Mouse (Mus musculus): ENCODE measurements around the gene Cnot8. TPM values are rescaled to one million over a fixed set of nuclear protein-coding genes. Genes with fewer than 3 reads are reported as not detected.

The Cnot8 gene
- polyA plus RNA-seq, 1 experiment from 2014 or later: 86.8 TPM

DNA sequence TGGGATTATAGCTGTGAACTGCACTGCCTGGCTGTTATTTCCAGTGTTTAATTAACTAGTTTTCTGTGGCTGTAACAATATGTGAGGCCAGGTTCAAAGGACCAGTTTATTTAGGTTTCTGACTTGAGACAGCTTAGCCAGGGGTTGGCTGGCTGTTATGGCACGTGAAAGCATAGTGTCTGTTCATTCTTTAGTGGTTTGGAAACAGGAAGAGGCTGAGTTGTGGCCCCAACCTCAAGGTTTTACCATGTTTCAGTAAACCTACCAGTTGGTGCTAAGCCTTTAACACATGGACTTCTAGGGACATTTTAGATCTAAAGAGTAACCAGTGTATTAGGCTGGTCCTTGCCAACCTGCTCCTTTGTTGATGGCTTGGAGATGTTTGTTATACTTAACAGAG lies 12.6 kb downstream of the Cnot8 start:
- Histone ChIP-seq H3K9ac (ENCODE audit: low read length) (no peak overlapping the region), H3K27ac (ENCODE audit: low read depth) (no peak overlapping the region), H3K4me1 (replicated peaks; ENCODE audit: control insufficient read depth, insufficient read depth, low read length) (no peaks in the 10 kb centered on the region), H3K4me3 (ENCODE audit: low read depth, low read length) (no peak overlapping the region), H3K9me3 (ENCODE audit: control insufficient read depth, low read length) (no peaks in the 10 kb centered on the region), H3K4me2 (ENCODE audit: low read length) (no peak overlapping the region), H3K27me3 (replicated peaks; ENCODE audit: control insufficient read depth, insufficient read depth, low read length) (no peaks in the 10 kb centered on the region), H3K36me3 (ENCODE audit: control insufficient read depth, insufficient read depth, low read length) (peaks cover 95% of the 10 kb centered on the region)
- DNase-seq (ENCODE audit: low spot score) (no peak), ATAC-seq (replicated peaks; ENCODE audit: low FRiP score, low TSS enrichment, low read depth) (no peak)
- 83% methylated on average over 1 of the region's 1 CpGs for WGBS

DNA sequence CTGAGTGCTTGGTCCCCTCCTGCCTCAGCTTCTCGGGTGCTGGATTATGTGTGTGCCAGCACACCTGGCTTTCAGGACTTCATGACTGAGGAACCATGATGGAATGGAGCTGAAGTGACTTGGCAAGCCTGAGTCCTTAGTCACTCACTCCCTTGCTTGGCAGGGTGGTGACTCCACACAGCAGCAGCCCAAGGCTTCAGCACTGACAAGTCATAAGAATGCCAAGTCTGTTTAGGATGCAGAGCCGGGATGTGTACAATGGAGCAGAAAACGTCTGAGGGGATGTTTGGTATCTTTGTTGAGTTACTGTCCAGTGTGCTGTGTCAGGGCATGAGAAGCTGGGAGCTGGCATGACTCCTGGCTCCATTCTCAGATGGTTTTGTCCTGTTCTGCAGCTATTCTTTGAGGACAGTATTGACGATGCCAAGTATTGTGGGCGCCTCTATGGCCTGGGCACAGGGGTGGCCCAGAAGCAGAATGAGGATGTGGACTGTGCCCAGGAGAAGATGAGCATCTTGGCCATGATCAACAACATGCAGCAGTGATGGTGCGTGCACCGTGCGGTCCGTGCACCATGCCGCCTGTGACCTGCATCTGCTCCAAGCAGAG lies 13.2 kb downstream of the Cnot8 start:
- Histone ChIP-seq H3K4me2 (ENCODE audit: low read length) (no peak overlapping the region), H3K9ac (ENCODE audit: low read length) (no peak overlapping the region), H3K36me3 (ENCODE audit: control insufficient read depth, insufficient read depth, low read length) (peaks cover 95% of the 10 kb centered on the region), H3K27ac (ENCODE audit: low read depth) (no peak overlapping the region), H3K4me1 (replicated peaks; ENCODE audit: control insufficient read depth, insufficient read depth, low read length) (no peaks in the 10 kb centered on the region), H3K4me3 (ENCODE audit: low read depth, low read length) (no peak overlapping the region), H3K27me3 (replicated peaks; ENCODE audit: control insufficient read depth, insufficient read depth, low read length) (no peaks in the 10 kb centered on the region), H3K9me3 (ENCODE audit: control insufficient read depth, low read length) (no peaks in the 10 kb centered on the region)
- DNase-seq (ENCODE audit: low spot score) (no peak), ATAC-seq (replicated peaks; ENCODE audit: low FRiP score, low TSS enrichment, low read depth) (no peak)
- WGBS: 90% methylated on average over 10 of the region's 10 CpGs

DNA sequence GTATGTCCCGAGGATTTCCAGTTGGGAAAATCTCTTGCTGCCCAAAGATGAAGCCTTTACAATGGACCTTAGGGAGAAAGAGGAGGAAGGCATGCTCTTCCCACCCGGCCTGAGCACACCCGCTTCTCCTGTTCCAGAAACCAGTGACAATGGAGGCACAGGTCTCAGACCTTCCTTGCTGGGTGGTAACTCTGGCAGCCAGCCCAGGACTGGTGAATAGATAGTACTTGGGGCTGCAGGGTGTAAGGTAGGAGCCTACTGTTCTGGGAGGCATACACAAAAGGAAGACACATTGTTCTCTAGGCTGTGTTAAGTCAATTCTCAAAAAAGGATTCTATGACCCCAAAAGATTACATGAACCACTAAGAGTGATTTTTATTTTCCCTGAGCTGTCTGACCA lies 16.7 kb downstream of the Cnot8 start:
- Histone ChIP-seq H3K9ac (ENCODE audit: low read length) (no peak overlapping the region), H3K9me3 (ENCODE audit: control insufficient read depth, low read length) (no peaks in the 10 kb centered on the region), H3K27ac (ENCODE audit: low read depth) (no peak overlapping the region), H3K4me3 (ENCODE audit: low read depth, low read length) (no peak overlapping the region), H3K4me2 (ENCODE audit: low read length) (no peak overlapping the region), H3K4me1 (replicated peaks; ENCODE audit: control insufficient read depth, insufficient read depth, low read length) (no peaks in the 10 kb centered on the region), H3K27me3 (replicated peaks; ENCODE audit: control insufficient read depth, insufficient read depth, low read length) (no peaks in the 10 kb centered on the region), H3K36me3 (ENCODE audit: control insufficient read depth, insufficient read depth, low read length) (peaks cover 95% of the 10 kb centered on the region)
- DNase-seq (ENCODE audit: low spot score) (no peak), ATAC-seq (replicated peaks; ENCODE audit: low FRiP score, low TSS enrichment, low read depth) (no peak)
- WGBS: 80% methylated on average over 3 of the region's 3 CpGs

DNA sequence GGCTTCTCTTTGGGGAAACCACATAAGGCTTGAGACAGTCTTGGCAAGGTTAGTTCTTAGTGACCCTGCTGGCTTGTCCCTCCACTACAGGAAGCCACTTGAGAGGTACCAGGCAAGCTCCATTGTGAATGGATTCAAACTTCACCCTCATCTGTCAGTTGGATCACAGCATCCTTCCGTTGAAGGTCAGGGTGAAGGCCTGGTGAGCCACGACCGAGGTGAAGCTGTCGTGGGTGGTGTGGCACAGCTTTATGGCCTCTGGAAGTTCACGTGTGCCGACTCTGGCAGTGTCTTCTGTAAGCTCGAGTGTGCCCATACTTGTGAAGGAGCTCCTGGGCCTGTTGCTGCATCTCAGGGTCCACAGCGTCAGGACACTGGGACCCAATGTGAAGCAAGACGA lies 17.4 kb downstream of the Cnot8 start:
- Histone ChIP-seq H3K4me2 (ENCODE audit: low read length) (no peak overlapping the region), H3K9me3 (ENCODE audit: control insufficient read depth, low read length) (no peaks in the 10 kb centered on the region), H3K36me3 (ENCODE audit: control insufficient read depth, insufficient read depth, low read length) (peaks cover 95% of the 10 kb centered on the region), H3K4me3 (ENCODE audit: low read depth, low read length) (no peak overlapping the region), H3K4me1 (replicated peaks; ENCODE audit: control insufficient read depth, insufficient read depth, low read length) (no peaks in the 10 kb centered on the region), H3K9ac (ENCODE audit: low read length) (no peak overlapping the region), H3K27ac (ENCODE audit: low read depth) (no peak overlapping the region), H3K27me3 (replicated peaks; ENCODE audit: control insufficient read depth, insufficient read depth, low read length) (no peaks in the 10 kb centered on the region)
- DNase-seq (ENCODE audit: low spot score) (no peak), ATAC-seq (replicated peaks; ENCODE audit: low FRiP score, low TSS enrichment, low read depth) (no peak)
- 85% methylated on average over 9 of the region's 9 CpGs for WGBS

DNA sequence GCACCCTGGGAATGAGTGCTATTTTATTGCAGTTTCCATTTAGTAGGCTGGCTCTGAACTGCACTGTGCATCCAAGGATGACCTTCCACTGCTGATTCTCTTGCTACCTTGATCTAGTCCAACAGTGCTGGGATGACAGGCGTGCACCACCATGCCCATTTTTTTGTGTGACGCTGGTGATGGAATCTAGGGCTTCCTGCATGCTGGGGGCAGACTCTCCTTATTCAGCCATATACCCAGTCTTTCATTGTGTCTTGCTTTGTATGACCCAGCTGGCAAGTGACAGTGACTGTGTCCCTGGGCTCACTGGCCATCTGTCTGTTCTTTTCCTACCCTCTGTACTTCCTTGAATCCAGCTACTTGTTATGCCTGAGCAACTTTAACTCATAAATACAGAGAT lies 19.8 kb downstream of the Cnot8 start:
- WGBS: 93% methylated on average over 2 of the region's 2 CpGs
- no peaks in the 10 kb centered on the region for H3K9me3 ChIP-seq (ENCODE audit: control insufficient read depth, low read length)
- H3K27me3 ChIP-seq (replicated peaks; ENCODE audit: control insufficient read depth, insufficient read depth, low read length): no peaks in the 10 kb centered on the region
- DNase-seq (ENCODE audit: low spot score) (no peak), ATAC-seq (replicated peaks; ENCODE audit: low FRiP score, low TSS enrichment, low read depth) (no peak)
- no peak overlapping the region for H3K4me3 ChIP-seq (ENCODE audit: low read depth, low read length)
- H3K9ac ChIP-seq (ENCODE audit: low read length): no peak overlapping the region
- no peak overlapping the region for H3K27ac ChIP-seq (ENCODE audit: low read depth)
- H3K36me3 ChIP-seq (ENCODE audit: control insufficient read depth, insufficient read depth, low read length): peaks cover 94% of the 10 kb centered on the region
- no peak overlapping the region for H3K4me2 ChIP-seq (ENCODE audit: low read length)
- H3K4me1 ChIP-seq (replicated peaks; ENCODE audit: control insufficient read depth, insufficient read depth, low read length): no peaks in the 10 kb centered on the region

DNA sequence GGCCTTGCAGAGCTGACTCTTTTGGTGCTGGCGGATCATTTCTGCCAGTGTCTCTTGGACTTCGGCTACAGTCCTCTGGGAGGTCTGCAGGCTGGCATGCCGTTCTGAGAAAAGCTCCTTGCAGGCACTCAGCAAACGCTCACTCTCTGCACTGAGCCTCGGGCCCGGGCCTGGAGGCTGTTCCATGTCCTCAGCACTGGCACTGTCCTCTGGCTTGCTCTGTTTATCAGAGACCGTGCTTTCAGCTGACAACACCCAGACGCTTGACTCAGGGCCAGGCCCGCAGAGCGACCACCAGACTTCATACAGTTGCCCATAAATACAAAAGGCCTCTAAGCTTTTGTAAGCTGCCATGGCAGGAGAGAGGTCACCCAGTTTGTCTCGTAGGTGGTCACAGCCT lies 21.1 kb downstream of the Cnot8 start:
- Histone ChIP-seq H3K36me3 (ENCODE audit: control insufficient read depth, insufficient read depth, low read length) (peaks cover 98% of the 10 kb centered on the region), H3K4me2 (ENCODE audit: low read length) (no peak overlapping the region), H3K4me1 (replicated peaks; ENCODE audit: control insufficient read depth, insufficient read depth, low read length) (no peaks in the 10 kb centered on the region), H3K4me3 (ENCODE audit: low read depth, low read length) (no peak overlapping the region), H3K9me3 (ENCODE audit: control insufficient read depth, low read length) (no peaks in the 10 kb centered on the region), H3K9ac (ENCODE audit: low read length) (no peak overlapping the region), H3K27me3 (replicated peaks; ENCODE audit: control insufficient read depth, insufficient read depth, low read length) (no peaks in the 10 kb centered on the region), H3K27ac (ENCODE audit: low read depth) (no peak overlapping the region)
- ATAC-seq (replicated peaks; ENCODE audit: low FRiP score, low TSS enrichment, low read depth): no peak
- 72% methylated on average over 11 of the region's 11 CpGs for WGBS
- DNase-seq (ENCODE audit: low spot score): no peak

DNA sequence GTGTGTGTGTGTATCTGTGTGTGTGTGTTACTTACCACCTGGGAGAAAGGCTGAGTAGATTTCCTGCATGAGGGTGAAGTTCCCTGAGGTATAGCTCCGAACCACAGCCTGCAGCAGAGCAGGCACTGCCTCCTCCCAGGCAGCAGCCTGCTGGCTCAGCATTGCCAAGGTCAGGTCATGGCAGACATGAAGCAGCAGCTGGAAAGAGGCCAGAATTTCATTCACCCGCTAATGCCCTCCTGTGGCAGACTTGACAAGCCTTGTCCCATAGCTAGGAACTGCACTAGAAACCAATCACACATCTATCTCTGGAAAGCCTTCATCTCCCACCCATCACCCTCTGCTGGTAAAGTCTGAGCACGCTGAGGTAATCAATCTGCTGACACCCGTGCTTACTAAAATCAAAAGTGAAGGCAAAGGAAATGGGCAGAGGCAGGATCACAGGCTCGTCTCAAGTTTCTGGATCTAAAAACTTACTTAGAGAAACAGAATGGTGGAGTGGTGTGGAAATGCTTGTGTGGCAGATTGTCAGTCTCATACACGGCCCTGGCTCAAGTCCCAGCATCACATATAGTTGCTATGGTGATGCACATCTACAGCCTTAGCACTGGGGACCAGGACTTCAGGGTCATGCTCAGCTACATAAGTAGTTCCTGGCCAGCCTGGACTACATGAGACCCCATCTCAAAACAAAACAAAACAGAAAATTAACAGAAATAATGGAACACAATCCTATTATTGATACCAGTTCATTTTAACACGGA lies 22.6 kb downstream of the Cnot8 start:
- no peak for DNase-seq (ENCODE audit: low spot score)
- WGBS: 69% methylated on average over 7 of the region's 7 CpGs
- Histone ChIP-seq H3K4me3 (ENCODE audit: low read depth, low read length) (no peak overlapping the region), H3K9ac (ENCODE audit: low read length) (no peak overlapping the region), H3K27ac (ENCODE audit: low read depth) (no peak overlapping the region), H3K4me2 (ENCODE audit: low read length) (no peak overlapping the region), H3K36me3 (ENCODE audit: control insufficient read depth, insufficient read depth, low read length) (peaks cover 93% of the 10 kb centered on the region), H3K9me3 (ENCODE audit: control insufficient read depth, low read length) (no peaks in the 10 kb centered on the region), H3K4me1 (replicated peaks; ENCODE audit: control insufficient read depth, insufficient read depth, low read length) (no peaks in the 10 kb centered on the region), H3K27me3 (replicated peaks; ENCODE audit: control insufficient read depth, insufficient read depth, low read length) (no peaks in the 10 kb centered on the region)
- ATAC-seq (replicated peaks; ENCODE audit: low FRiP score, low TSS enrichment, low read depth): no peak

DNA sequence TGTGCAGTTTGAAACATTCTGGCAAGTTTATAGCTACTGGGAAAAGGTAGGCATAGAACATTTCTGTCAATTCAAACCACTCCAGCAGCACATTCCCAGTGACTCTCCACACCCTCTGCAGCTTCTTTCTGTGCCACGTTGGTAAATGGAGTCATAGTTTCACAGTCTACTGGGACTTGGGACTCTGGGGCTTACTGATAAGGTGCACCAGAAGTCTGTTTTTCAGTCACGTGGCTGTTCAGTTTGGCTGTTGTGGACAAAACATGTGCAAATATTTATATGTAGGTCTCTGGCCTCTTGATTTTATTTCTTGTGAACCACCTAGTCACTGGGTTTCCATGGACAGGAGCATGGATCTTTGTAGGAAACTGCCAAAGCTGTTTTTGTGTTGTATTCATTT lies 23.6 kb downstream of the Cnot8 start:
- no peak overlapping the region for H3K4me3 ChIP-seq (ENCODE audit: low read depth, low read length)
- no peaks in the 10 kb centered on the region for H3K4me1 ChIP-seq (replicated peaks; ENCODE audit: control insufficient read depth, insufficient read depth, low read length)
- 60% methylated on average over 2 of the region's 2 CpGs for WGBS
- H3K9me3 ChIP-seq (ENCODE audit: control insufficient read depth, low read length): no peaks in the 10 kb centered on the region
- no peak overlapping the region for H3K9ac ChIP-seq (ENCODE audit: low read length)
- H3K27ac ChIP-seq (ENCODE audit: low read depth): no peak overlapping the region
- peaks cover 90% of the 10 kb centered on the region for H3K36me3 ChIP-seq (ENCODE audit: control insufficient read depth, insufficient read depth, low read length)
- no peaks in the 10 kb centered on the region for H3K27me3 ChIP-seq (replicated peaks; ENCODE audit: control insufficient read depth, insufficient read depth, low read length)
- DNase-seq (ENCODE audit: low spot score) (no peak), ATAC-seq (replicated peaks; ENCODE audit: low FRiP score, low TSS enrichment, low read depth) (no peak)
- H3K4me2 ChIP-seq (ENCODE audit: low read length): no peak overlapping the region

DNA sequence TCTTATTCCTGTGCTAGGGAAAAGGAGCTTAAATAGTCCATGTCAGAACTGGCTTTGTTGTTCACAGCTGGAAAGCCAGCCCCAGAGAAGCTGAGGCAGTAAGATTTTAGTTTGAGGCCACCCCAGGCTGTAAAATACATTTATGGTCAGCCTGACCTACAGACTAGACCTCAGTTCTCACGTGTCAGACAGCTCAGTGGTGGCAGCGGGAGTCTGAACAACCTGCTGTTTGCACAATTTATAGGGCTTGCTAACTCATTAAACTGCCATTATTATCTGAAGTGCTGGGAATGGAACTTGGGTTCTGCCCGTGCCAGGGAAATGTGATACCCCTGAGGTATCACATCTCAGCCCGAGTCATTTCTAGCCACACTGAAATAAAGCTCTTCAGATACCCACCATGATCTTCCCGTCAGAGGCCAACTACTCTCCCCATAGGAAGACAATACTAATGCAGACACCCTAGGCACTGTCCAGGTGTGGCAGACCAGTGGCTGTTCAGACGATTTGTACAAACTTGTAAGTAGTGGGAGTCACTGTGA lies 25.4 kb downstream of the Cnot8 start:
- Histone ChIP-seq H3K27ac (ENCODE audit: low read depth) (no peak overlapping the region), H3K27me3 (replicated peaks; ENCODE audit: control insufficient read depth, insufficient read depth, low read length) (no peaks in the 10 kb centered on the region), H3K9ac (ENCODE audit: low read length) (no peak overlapping the region), H3K4me3 (ENCODE audit: low read depth, low read length) (no peak overlapping the region), H3K36me3 (ENCODE audit: control insufficient read depth, insufficient read depth, low read length) (peaks cover 88% of the 10 kb centered on the region), H3K4me2 (ENCODE audit: low read length) (no peak overlapping the region), H3K9me3 (ENCODE audit: control insufficient read depth, low read length) (no peaks in the 10 kb centered on the region), H3K4me1 (replicated peaks; ENCODE audit: control insufficient read depth, insufficient read depth, low read length) (no peaks in the 10 kb centered on the region)
- no peak for ATAC-seq (replicated peaks; ENCODE audit: low FRiP score, low TSS enrichment, low read depth)
- WGBS: 68% methylated on average over 6 of the region's 6 CpGs
- no peak for DNase-seq (ENCODE audit: low spot score)

All from intestine, embryonic 14.5 days (tissue).